Mouse (Mus musculus) bone marrow, adult 2 months (tissue): ENCODE measurements around the gene Prkn. TPM values are rescaled to one million over a fixed set of nuclear protein-coding genes. Genes with fewer than 3 reads are reported as not detected.

Experiments
- H3K27ac ChIP-seq: fragments of 200-500 bp; 2 replicates; pipeline ENCODE4 v1.5.1; 2012; ENCODE audit warnings: low read depth, mild to moderate bottlenecking, control low read depth, inconsistent platforms, low read length; ENCODE audit not compliant: control insufficient read depth, poor library complexity, insufficient read depth
- H3K4me1 ChIP-seq: fragments of 200-500 bp; 2 replicates; pipeline ENCODE4 v1.6.1; 2011; ENCODE audit warnings: low read length; ENCODE audit not compliant: control insufficient read depth, insufficient read depth
- H3K4me3 ChIP-seq: fragments of 200-500 bp; replicated peaks from 2 replicates; pipeline ENCODE3; 2011; ENCODE audit warnings: mild to moderate bottlenecking, low read depth, low read length, control low read depth; ENCODE audit not compliant: control insufficient read depth
- CTCF ChIP-seq: fragments of 200-500 bp; IDR thresholded peaks from 2 replicates; pipeline ENCODE4 v1.5.1; 2011; ENCODE audit warnings: low read length, control low read depth; ENCODE audit not compliant: control insufficient read depth, insufficient read depth
- POLR2A ChIP-seq: fragments of 200-500 bp; IDR thresholded peaks from 2 replicates; pipeline ENCODE4 v1.6.1; 2011; ENCODE audit warnings: low read depth, mild to moderate bottlenecking, control low read depth, low read length, borderline replicate concordance; ENCODE audit not compliant: control insufficient read depth
- WGBS: fragments of 180-500 bp; shearing (Covaris S2); methylation state at CpG from one replicate; pipeline ENCODE4 v1.1.7; 2018; 5-methylcytosine and 5-hydroxymethylcytosine counted together
- polyA plus RNA-seq: library from polyadenylated mRNA; stranded (reverse); fragments of >200 nt; gene quantifications from 2 replicates; pipeline ENCODE4 v1.2.4, GENCODE M21; 2011; ENCODE audit warnings: low replicate concordance; ENCODE audit not compliant: missing spikeins, insufficient read depth, insufficient read length

The Prkn gene
- polyA plus RNA-seq, 1 experiment, result 2.5 TPM

GRCm38 (mm10) chr17:11483032-11483431, 642.8 kb downstream of the Prkn start:
- 8% methylated on average over 2 of the region's 2 CpGs for WGBS
- TF ChIP-seq POLR2A (no peak), CTCF (no peak)
- Histone ChIP-seq H3K27ac (no peak overlapping the region), H3K4me1 (no peaks in the 10 kb centered on the region), H3K4me3 (no peak overlapping the region)

- TF ChIP-seq POLR2A (no peak), CTCF (no peak)
- 78% methylated on average over 4 of the region's 4 CpGs for WGBS
- H3K27ac ChIP-seq, result no peak overlapping the region
Observed at GRCm38 (mm10) chr17:11490051-11490450, 649.9 kb downstream of the Prkn start.

GRCm38 (mm10) chr17:11502556-11502955, 662.4 kb downstream of the Prkn start:
- Histone ChIP-seq H3K27ac (no peak overlapping the region), H3K4me3 (no peak overlapping the region), H3K4me1 (no peaks in the 10 kb centered on the region)
- WGBS, result 83% methylated on average over 7 of the region's 7 CpGs
- TF ChIP-seq CTCF, result no peak
- TF ChIP-seq POLR2A, result no peak

More at GRCm38 (mm10) chr17:11490051-11490450, 649.9 kb downstream of the Prkn start:
- Histone ChIP-seq H3K4me3 (no peak overlapping the region), H3K4me1 (no peaks in the 10 kb centered on the region)

GRCm38 (mm10) chr17:11504496-11504895, 664.3 kb downstream of the Prkn start:
- no peaks in the 10 kb centered on the region for H3K4me1 ChIP-seq
- 81% methylated on average over 3 of the region's 3 CpGs for whole genome bisulfite sequencing
- TF ChIP-seq POLR2A (no peak), CTCF (no peak)
- H3K4me3 ChIP-seq, result no peak overlapping the region
- H3K27ac ChIP-seq, result no peak overlapping the region

- Histone ChIP-seq H3K27ac (no peak overlapping the region), H3K4me3 (no peak overlapping the region), H3K4me1 (no peaks in the 10 kb centered on the region)
- WGBS, result 67% methylated on average over 3 of the region's 3 CpGs
- TF ChIP-seq CTCF (no peak), POLR2A (no peak)
Observed at GRCm38 (mm10) chr17:11507082-11507481, 666.9 kb downstream of the Prkn start.

- no peaks in the 10 kb centered on the region for H3K4me1 ChIP-seq
- H3K4me3 ChIP-seq, result no peak overlapping the region
- no peak for TF ChIP-seq CTCF
- no peak for TF ChIP-seq POLR2A
- H3K27ac ChIP-seq, result no peak overlapping the region
- 80% methylated on average over 7 of the region's 7 CpGs for WGBS
Observed at GRCm38 (mm10) chr17:11510081-11510480, 669.9 kb downstream of the Prkn start.

- Histone ChIP-seq H3K4me3 (no peak overlapping the region), H3K27ac (no peak overlapping the region), H3K4me1 (no peaks in the 10 kb centered on the region)
- TF ChIP-seq CTCF (no peak), POLR2A (no peak)
- WGBS, result 64% methylated on average over 8 of the region's 8 CpGs
Observed at GRCm38 (mm10) chr17:11514032-11514761, 674.0 kb downstream of the Prkn start.

GRCm38 (mm10) chr17:11515619-11516018, 675.4 kb downstream of the Prkn start:
- H3K27ac ChIP-seq, result no peak overlapping the region
- no peak for TF ChIP-seq POLR2A
- no peak for TF ChIP-seq CTCF
- 71% methylated on average over 4 of the region's 4 CpGs for WGBS
- H3K4me3 ChIP-seq, result no peak overlapping the region
- H3K4me1 ChIP-seq, result no peaks in the 10 kb centered on the region

GRCm38 (mm10) chr17:11516165-11516564, 676.0 kb downstream of the Prkn start:
- TF ChIP-seq POLR2A, result no peak
- no peak for TF ChIP-seq CTCF
- no peak overlapping the region for H3K27ac ChIP-seq
- H3K4me3 ChIP-seq, result no peak overlapping the region
- 60% methylated on average over 7 of the region's 7 CpGs for WGBS
- no peaks in the 10 kb centered on the region for H3K4me1 ChIP-seq

- TF ChIP-seq POLR2A, result no peak
- TF ChIP-seq CTCF, result no peak
- WGBS, result 38% methylated on average over 3 of the region's 3 CpGs
- no peaks in the 10 kb centered on the region for H3K4me1 ChIP-seq
- H3K4me3 ChIP-seq, result no peak overlapping the region
- H3K27ac ChIP-seq, result no peak overlapping the region
Observed at GRCm38 (mm10) chr17:11532066-11532465, 691.9 kb downstream of the Prkn start.
